Mouse (Mus musculus): ENCODE measurements around the gene Serpinb1a. TPM values are rescaled to one million over a fixed set of nuclear protein-coding genes. Genes with fewer than 3 reads are reported as not detected.
"Not testable (repeated sequence)": the region's sequence is repeated elsewhere in the genome, so short reads cannot be mapped to it uniquely, and the experiment has no call there.

Gene Serpinb1a
- polyA plus RNA-seq (2015; fragmentation: Nextera tagmentation; extraction: Ambion mirVana) = 1.5 and 1.6 TPM in 2 replicates

GRCm38 (mm10) chr13:32850668-32851404 is at the start of gene Serpinb1a:
TSS of gene Serpinb1a (minus strand) at chr13:32851185.
- no peaks in the 10 kb centered on the region for H3K4me1 ChIP-seq (replicated peaks; ENCODE audit: control insufficient read depth, insufficient read depth, low read length)
- no peak within 1 kb of the TSS for H3K4me2 ChIP-seq (ENCODE audit: low read length)
- no peak within 1 kb of the TSS for H3K4me3 ChIP-seq (replicated peaks; ENCODE audit: low read length)
- no peak for ATAC-seq
- no peak within 1 kb of the TSS for H3K9ac ChIP-seq (replicated peaks; ENCODE audit: low read depth, low read length)
- H3K27ac ChIP-seq (ENCODE audit: low read length) = no peak within 1 kb of the TSS
- H3K9me3 ChIP-seq (ENCODE audit: control insufficient read depth, low read length) = no peaks in the 10 kb centered on the region
- 71% methylated on average over 10 of the region's 10 CpGs for WGBS
- H3K36me3 ChIP-seq (ENCODE audit: control insufficient read depth, insufficient read depth) = no peaks in the 10 kb centered on the region
- H3K27me3 ChIP-seq (replicated peaks; ENCODE audit: control insufficient read depth, insufficient read depth, low read length) = no peaks in the 10 kb centered on the region

GRCm38 (mm10) chr13:32900639-32901038 is 49.7 kb upstream of the Serpinb1a start:
- Histone ChIP-seq H3K9me3 (ENCODE audit: control insufficient read depth, low read length) (no peaks in the 10 kb centered on the region), H3K4me2 (ENCODE audit: low read length) (no peak overlapping the region), H3K4me1 (replicated peaks; ENCODE audit: control insufficient read depth, insufficient read depth, low read length) (no peaks in the 10 kb centered on the region), H3K9ac (replicated peaks; ENCODE audit: low read depth, low read length) (no peak overlapping the region), H3K27me3 (replicated peaks; ENCODE audit: control insufficient read depth, insufficient read depth, low read length) (no peaks in the 10 kb centered on the region), H3K4me3 (replicated peaks; ENCODE audit: low read length) (no peak overlapping the region), H3K27ac (ENCODE audit: low read length) (no peak overlapping the region), H3K36me3 (ENCODE audit: control insufficient read depth, insufficient read depth) (no peaks in the 10 kb centered on the region)
- no peak for ATAC-seq
- whole genome bisulfite sequencing = 31% methylated on average over 2 of the region's 2 CpGs

GRCm38 (mm10) chr13:32899114-32899513 is 48.1 kb upstream of the Serpinb1a start:
- not testable (repeated sequence) for ATAC-seq; H3K4me2 ChIP-seq (ENCODE audit: low read length); H3K4me3 ChIP-seq (replicated peaks; ENCODE audit: low read length); H3K27me3 ChIP-seq (replicated peaks; ENCODE audit: control insufficient read depth, insufficient read depth, low read length); H3K9me3 ChIP-seq (ENCODE audit: control insufficient read depth, low read length); H3K27ac ChIP-seq (ENCODE audit: low read length); H3K9ac ChIP-seq (replicated peaks; ENCODE audit: low read depth, low read length); H3K36me3 ChIP-seq (ENCODE audit: control insufficient read depth, insufficient read depth); H3K4me1 ChIP-seq (replicated peaks; ENCODE audit: control insufficient read depth, insufficient read depth, low read length)
- 78% methylated on average over 1 of the region's 2 CpGs for WGBS

GRCm38 (mm10) chr13:32898111-32898510 is 47.1 kb upstream of the Serpinb1a start, which contains the start of gene Serpinb1c:
TSS of gene Serpinb1c (minus strand) at chr13:32898211.
- H3K27ac ChIP-seq (ENCODE audit: low read length) = no peak within 1 kb of the TSS
- no peaks in the 10 kb centered on the region for H3K36me3 ChIP-seq (ENCODE audit: control insufficient read depth, insufficient read depth)
- WGBS = 92% methylated on average over 2 of the region's 2 CpGs
- H3K4me3 ChIP-seq (replicated peaks; ENCODE audit: low read length) = no peak within 1 kb of the TSS
- H3K9me3 ChIP-seq (ENCODE audit: control insufficient read depth, low read length) = no peaks in the 10 kb centered on the region
- no peaks in the 10 kb centered on the region for H3K27me3 ChIP-seq (replicated peaks; ENCODE audit: control insufficient read depth, insufficient read depth, low read length)
- no peak within 1 kb of the TSS for H3K9ac ChIP-seq (replicated peaks; ENCODE audit: low read depth, low read length)
- no peaks in the 10 kb centered on the region for H3K4me1 ChIP-seq (replicated peaks; ENCODE audit: control insufficient read depth, insufficient read depth, low read length)
- H3K4me2 ChIP-seq (ENCODE audit: low read length) = no peak within 1 kb of the TSS
- ATAC-seq = no peak

GRCm38 (mm10) chr13:32896931-32897330 is 45.9 kb upstream of the Serpinb1a start:
- no peaks in the 10 kb centered on the region for H3K36me3 ChIP-seq (ENCODE audit: control insufficient read depth, insufficient read depth)
- H3K27me3 ChIP-seq (replicated peaks; ENCODE audit: control insufficient read depth, insufficient read depth, low read length) = no peaks in the 10 kb centered on the region
- H3K4me2 ChIP-seq (ENCODE audit: low read length) = no peak overlapping the region
- no peak overlapping the region for H3K27ac ChIP-seq (ENCODE audit: low read length)
- no peak overlapping the region for H3K9ac ChIP-seq (replicated peaks; ENCODE audit: low read depth, low read length)
- no peaks in the 10 kb centered on the region for H3K4me1 ChIP-seq (replicated peaks; ENCODE audit: control insufficient read depth, insufficient read depth, low read length)
- no peaks in the 10 kb centered on the region for H3K9me3 ChIP-seq (ENCODE audit: control insufficient read depth, low read length)
- H3K4me3 ChIP-seq (replicated peaks; ENCODE audit: low read length) = no peak overlapping the region
- no peak for ATAC-seq
- WGBS = 82% methylated on average over 4 of the region's 4 CpGs

- no peak overlapping the region for H3K27ac ChIP-seq (ENCODE audit: low read length)
- no peaks in the 10 kb centered on the region for H3K4me1 ChIP-seq (replicated peaks; ENCODE audit: control insufficient read depth, insufficient read depth, low read length)
- no peak overlapping the region for H3K4me3 ChIP-seq (replicated peaks; ENCODE audit: low read length)
- no peak overlapping the region for H3K9ac ChIP-seq (replicated peaks; ENCODE audit: low read depth, low read length)
- no peaks in the 10 kb centered on the region for H3K27me3 ChIP-seq (replicated peaks; ENCODE audit: control insufficient read depth, insufficient read depth, low read length)
- no peak for ATAC-seq
- no peaks in the 10 kb centered on the region for H3K36me3 ChIP-seq (ENCODE audit: control insufficient read depth, insufficient read depth)
- H3K9me3 ChIP-seq (ENCODE audit: control insufficient read depth, low read length) = no peaks in the 10 kb centered on the region
- H3K4me2 ChIP-seq (ENCODE audit: low read length) = no peak overlapping the region
Observed at GRCm38 (mm10) chr13:32884755-32885154, 33.8 kb upstream of the Serpinb1a start.

GRCm38 (mm10) chr13:32873862-32874261 is 22.9 kb upstream of the Serpinb1a start:
- no peaks in the 10 kb centered on the region for H3K4me1 ChIP-seq (replicated peaks; ENCODE audit: control insufficient read depth, insufficient read depth, low read length)
- ATAC-seq = no peak
- H3K36me3 ChIP-seq (ENCODE audit: control insufficient read depth, insufficient read depth) = no peaks in the 10 kb centered on the region
- WGBS = 60% methylated on average over 1 of the region's 1 CpGs
- no peak overlapping the region for H3K4me2 ChIP-seq (ENCODE audit: low read length)
- no peak overlapping the region for H3K9ac ChIP-seq (replicated peaks; ENCODE audit: low read depth, low read length)
- H3K9me3 ChIP-seq (ENCODE audit: control insufficient read depth, low read length) = no peaks in the 10 kb centered on the region
- H3K4me3 ChIP-seq (replicated peaks; ENCODE audit: low read length) = no peak overlapping the region
- H3K27ac ChIP-seq (ENCODE audit: low read length) = no peak overlapping the region
- H3K27me3 ChIP-seq (replicated peaks; ENCODE audit: control insufficient read depth, insufficient read depth, low read length) = no peaks in the 10 kb centered on the region

GRCm38 (mm10) chr13:32868843-32869242 is 17.9 kb upstream of the Serpinb1a start:
- no peak for ATAC-seq
- Histone ChIP-seq H3K27me3 (replicated peaks; ENCODE audit: control insufficient read depth, insufficient read depth, low read length) (no peaks in the 10 kb centered on the region), H3K9me3 (ENCODE audit: control insufficient read depth, low read length) (no peaks in the 10 kb centered on the region), H3K4me2 (ENCODE audit: low read length) (no peak overlapping the region), H3K27ac (ENCODE audit: low read length) (no peak overlapping the region), H3K9ac (replicated peaks; ENCODE audit: low read depth, low read length) (no peak overlapping the region), H3K36me3 (ENCODE audit: control insufficient read depth, insufficient read depth) (no peaks in the 10 kb centered on the region), H3K4me1 (replicated peaks; ENCODE audit: control insufficient read depth, insufficient read depth, low read length) (no peaks in the 10 kb centered on the region), H3K4me3 (replicated peaks; ENCODE audit: low read length) (no peak overlapping the region)
- WGBS = 80% methylated on average over 5 of the region's 5 CpGs

GRCm38 (mm10) chr13:32868233-32868632 is 17.2 kb upstream of the Serpinb1a start:
- H3K27ac ChIP-seq (ENCODE audit: low read length); H3K9ac ChIP-seq (replicated peaks; ENCODE audit: low read depth, low read length); H3K27me3 ChIP-seq (replicated peaks; ENCODE audit: control insufficient read depth, insufficient read depth, low read length); H3K4me3 ChIP-seq (replicated peaks; ENCODE audit: low read length); H3K36me3 ChIP-seq (ENCODE audit: control insufficient read depth, insufficient read depth); H3K4me2 ChIP-seq (ENCODE audit: low read length); H3K4me1 ChIP-seq (replicated peaks; ENCODE audit: control insufficient read depth, insufficient read depth, low read length); ATAC-seq; H3K9me3 ChIP-seq (ENCODE audit: control insufficient read depth, low read length): not testable (repeated sequence)
- WGBS = 83% methylated on average over 4 of the region's 4 CpGs

GRCm38 (mm10) chr13:32867030-32867429 is 16.0 kb upstream of the Serpinb1a start:
- H3K27me3 ChIP-seq (replicated peaks; ENCODE audit: control insufficient read depth, insufficient read depth, low read length) = no peaks in the 10 kb centered on the region
- ATAC-seq = no peak
- no peak overlapping the region for H3K27ac ChIP-seq (ENCODE audit: low read length)
- no peaks in the 10 kb centered on the region for H3K4me1 ChIP-seq (replicated peaks; ENCODE audit: control insufficient read depth, insufficient read depth, low read length)
- no peaks in the 10 kb centered on the region for H3K9me3 ChIP-seq (ENCODE audit: control insufficient read depth, low read length)
- H3K4me3 ChIP-seq (replicated peaks; ENCODE audit: low read length) = no peak overlapping the region
- H3K36me3 ChIP-seq (ENCODE audit: control insufficient read depth, insufficient read depth) = no peaks in the 10 kb centered on the region
- H3K4me2 ChIP-seq (ENCODE audit: low read length) = no peak overlapping the region
- WGBS = 32% methylated on average over 2 of the region's 2 CpGs
- no peak overlapping the region for H3K9ac ChIP-seq (replicated peaks; ENCODE audit: low read depth, low read length)
